Comparison of ENCODE assay signal across 24 mouse cellular contexts in the genomic region with DNA sequence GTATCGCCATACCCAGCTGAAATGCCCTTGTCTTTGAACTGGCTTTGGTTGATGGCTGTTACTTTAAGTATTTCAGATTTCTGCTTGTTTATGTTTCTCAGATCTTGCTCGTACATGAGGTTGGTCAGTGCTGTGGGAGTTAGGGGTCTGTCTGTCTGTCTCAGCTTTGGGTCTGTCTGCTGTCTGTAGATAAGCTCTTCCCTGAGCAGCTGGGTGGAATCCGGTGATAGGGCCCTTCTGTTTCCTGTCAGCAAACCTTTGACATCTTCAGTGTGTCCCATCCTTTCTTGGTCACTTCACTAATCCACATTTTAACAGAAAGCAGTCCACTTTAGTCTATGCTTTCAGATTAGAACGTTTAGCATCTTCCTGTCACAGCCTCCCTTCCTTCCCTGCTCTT. TPM values are rescaled to one million over a fixed set of nuclear protein-coding genes. Genes with fewer than 3 reads are reported as not detected.
DNase-seq lines count a peak whose midpoint lies in the region; ATAC-seq and TF ChIP-seq lines count a peak whose summit lies in the region.
"Had no signal": no experiment of that assay in that cellular context is flagged by ENCODE, and none has a peak within 500 bp of the region (broad histone marks: within the 10 kb centered on the region; RNA-seq: fewer than 3 reads in every experiment).

No protein-coding gene starts in this region.

- no peaks in the 10 kb centered on the region for H3K36me3 ChIP-seq in heart, embryonic 11.5 days (ENCODE audit: control insufficient read depth, insufficient read depth, low read length)
- H3K36me3 ChIP-seq in heart, embryonic 14.5 days (ENCODE audit: control insufficient read depth, insufficient read depth, low read length): no peaks in the 10 kb centered on the region
- no peaks in the 10 kb centered on the region; the same call in 1 of the 2 replicates for H3K36me3 ChIP-seq in heart, adult 2 months (ENCODE audit: control insufficient read depth, insufficient read depth, low read length)
- no peaks in the 10 kb centered on the region for H3K36me3 ChIP-seq in heart, postnatal 0 days (replicated peaks; ENCODE audit: control insufficient read depth, insufficient read depth, low read length)
- H3K36me3 ChIP-seq: embryonic facial prominence, embryonic 12.5 days; embryonic facial prominence, embryonic 15.5 days; hindbrain, embryonic 12.5 days; hindbrain, embryonic 15.5 days had no signal

- no peaks in the 10 kb centered on the region for H3K79me2 ChIP-seq in heart, adult 2 months (replicated peaks; ENCODE audit: control insufficient read depth, insufficient read depth, low read length)

- no peak for ATAC-seq in cerebellum, adult (ENCODE audit: insufficient number of reproducible peaks, low FRiP score, low TSS enrichment)
- ATAC-seq in heart, embryonic 11.5 days (replicated peaks; ENCODE audit: insufficient number of reproducible peaks, low FRiP score, low TSS enrichment): no peak
- ATAC-seq in heart, embryonic 14.5 days (ENCODE audit: insufficient number of reproducible peaks, insufficient read depth, low FRiP score, low read depth): no peak
- peak; percentile 36; the same call in 1 of the 2 replicates for ATAC-seq in heart, postnatal 0 days (ENCODE audit: insufficient read depth, low read depth)
- ATAC-seq: activated CD4-positive, CD25-positive, alpha-beta regulatory T cell, adult 4 months; forebrain, embryonic 14.5 days; forebrain, postnatal 0 days; intestine, postnatal 0 days had no signal

- no peaks in the 10 kb centered on the region for H3K27me3 ChIP-seq in cerebellum, adult 2 months (ENCODE audit: control insufficient read depth, insufficient read depth, low read length)
- no peaks in the 10 kb centered on the region for H3K27me3 ChIP-seq in heart, embryonic 11.5 days (ENCODE audit: control insufficient read depth, insufficient read depth, low read length)
- no peaks in the 10 kb centered on the region for H3K27me3 ChIP-seq in heart, embryonic 14.5 days (ENCODE audit: control insufficient read depth, insufficient read depth, low read length)
- no peaks in the 10 kb centered on the region for H3K27me3 ChIP-seq in heart, adult 2 months (ENCODE audit: control insufficient read depth, insufficient read depth, low read length)
- H3K27me3 ChIP-seq in heart, postnatal 0 days (ENCODE audit: control insufficient read depth, insufficient read depth, low read length): no peaks in the 10 kb centered on the region
- H3K27me3 ChIP-seq: embryonic facial prominence, embryonic 12.5 days; embryonic facial prominence, embryonic 15.5 days; hindbrain, embryonic 12.5 days; hindbrain, embryonic 15.5 days had no signal

- DNase-seq in cerebellum, adult 2 months: no peak
- no peak for DNase-seq in heart, adult 8-10 months (ENCODE audit: low spot score)
- DNase-seq in heart, adult 2 months: no peak
- DNase-seq in heart, postnatal 0 days (ENCODE audit: low spot score): no peak
- no peak for DNase-seq in heart, postnatal 36 days
- DNase-seq: adrenal gland, adult 8-10 months; adrenal gland, postnatal 25 days; cerebellum, adult 9-11 months; forebrain, postnatal 0 days; gastrocnemius, adult 2 months; gastrocnemius, postnatal 14 days; kidney, adult 2 months had no signal

- no peak for TF ChIP-seq CTCF in cerebellum, adult 2 months (IDR thresholded peaks at IDR 0.05; ENCODE audit: borderline replicate concordance, insufficient read depth, low read depth, low read length)
- no peak for TF ChIP-seq CTCF in heart, adult 2 months (IDR thresholded peaks at IDR 0.05)
- no peak for TF ChIP-seq CTCF in heart, postnatal 0 days (IDR thresholded peaks at IDR 0.05; ENCODE audit: low read depth)

- H3K27ac ChIP-seq in cerebellum, adult 2 months (ENCODE audit: insufficient read depth, low read length): 0 out of 2 replicates have a peak overlapping the region, but pooled peaks have one; percentile 20
- peak overlapping the region; percentile 62; the same call in 1 of the 2 replicates for H3K27ac ChIP-seq in heart, embryonic 11.5 days (ENCODE audit: low read depth, low read length)
- peak overlapping the region; percentile 56 to 67 for H3K27ac ChIP-seq in heart, embryonic 14.5 days (replicated peaks in 1 of 2; ENCODE audit: control insufficient read depth in 1 of 2, insufficient read depth in 1 of 2, low read depth in 2 of 2, low read length in 2 of 2)
- H3K27ac ChIP-seq in heart, adult 2 months: no peak overlapping the region
- no peak overlapping the region for H3K27ac ChIP-seq in heart, postnatal 0 days (ENCODE audit: low read depth)
- H3K27ac ChIP-seq: embryonic facial prominence, embryonic 12.5 days; embryonic facial prominence, embryonic 15.5 days; gastrocnemius, adult 2 months; hindbrain, embryonic 12.5 days; hindbrain, embryonic 15.5 days had no signal

- intact Hi-C loops in heart, adult 2 months (cut with DNase I): no loop called here
- intact Hi-C loops in heart, postnatal 36 days (cut with DNase I): no loop called here

- no peak overlapping the region for H3K4me2 ChIP-seq in heart, embryonic 11.5 days
- no peak overlapping the region for H3K4me2 ChIP-seq in heart, embryonic 14.5 days (ENCODE audit: low read length)
- no peak overlapping the region for H3K4me2 ChIP-seq in heart, postnatal 0 days (ENCODE audit: low read depth, low read length)
- H3K4me2 ChIP-seq: embryonic facial prominence, embryonic 12.5 days; embryonic facial prominence, embryonic 15.5 days; hindbrain, embryonic 12.5 days; hindbrain, embryonic 15.5 days had no signal

- TF ChIP-seq POLR2A in cerebellum, adult 2 months (IDR thresholded peaks at IDR 0.05; ENCODE audit: borderline replicate concordance, insufficient read depth, low read length): no peak
- no peak for TF ChIP-seq POLR2A in heart, adult 2 months (IDR thresholded peaks at IDR 0.05; ENCODE audit: insufficient read depth, low read depth, low read length)

- TF ChIP-seq EP300 in heart, adult 2 months (IDR thresholded peaks at IDR 0.05; ENCODE audit: insufficient read depth, low read depth, low read length): no peak
- no peak for TF ChIP-seq EP300 in heart, postnatal 0 days (IDR thresholded peaks at IDR 0.05; ENCODE audit: low read depth)

- H3K4me1 ChIP-seq in cerebellum, adult 2 months (ENCODE audit: control insufficient read depth, insufficient read depth, low read length): peaks cover 31% of the 10 kb centered on the region
- peaks cover 14% of the 10 kb centered on the region for H3K4me1 ChIP-seq in heart, embryonic 11.5 days (ENCODE audit: control insufficient read depth, insufficient read depth, low read length)
- H3K4me1 ChIP-seq in heart, embryonic 14.5 days (ENCODE audit: control insufficient read depth in 2 of 2, insufficient read depth in 2 of 2, low read length in 2 of 2): peaks cover 11 to 29% of the 10 kb centered on the region in 2 experiments
- no peaks in the 10 kb centered on the region; the same call in 1 of the 2 replicates for H3K4me1 ChIP-seq in heart, adult 2 months (ENCODE audit: control insufficient read depth, insufficient read depth, low read length)
- H3K4me1 ChIP-seq in heart, postnatal 0 days (ENCODE audit: control insufficient read depth, insufficient read depth): peaks cover 12% of the 10 kb centered on the region; the same call in 1 of the 2 replicates

- no peak overlapping the region for H3K4me3 ChIP-seq in cerebellum, adult 2 months (replicated peaks; ENCODE audit: insufficient read depth, low read depth, low read length)
- no peak overlapping the region for H3K4me3 ChIP-seq in heart, embryonic 11.5 days (ENCODE audit: low read depth, low read length)
- H3K4me3 ChIP-seq in heart, embryonic 14.5 days (ENCODE audit: control insufficient read depth in 1 of 2, insufficient read depth in 1 of 2, low read depth in 1 of 2, low read length in 2 of 2): no peak overlapping the region
- H3K4me3 ChIP-seq in heart, adult 2 months: no peak overlapping the region
- H3K4me3 ChIP-seq in heart, postnatal 0 days (ENCODE audit: low read depth, low read length): no peak overlapping the region
- H3K4me3 ChIP-seq: embryonic facial prominence, embryonic 12.5 days; embryonic facial prominence, embryonic 15.5 days; gastrocnemius, adult 2 months; hindbrain, embryonic 12.5 days; hindbrain, embryonic 15.5 days had no signal

- 81% methylated on average over 4 of the region's 4 CpGs for WGBS in cerebellum, adult 2 months
- 27% methylated on average over 4 of the region's 4 CpGs for WGBS in heart, embryonic 11.5 days (ENCODE audit: insufficient replicate concordance)
- WGBS in heart, embryonic 14.5 days: 33% methylated on average over 4 of the region's 4 CpGs
- WGBS in heart, adult 2 months: 49% methylated on average over 4 of the region's 4 CpGs
- 46% methylated on average over 4 of the region's 4 CpGs for WGBS in heart, postnatal 0 days

- no peaks in the 10 kb centered on the region for H3K9me3 ChIP-seq in heart, embryonic 11.5 days (replicated peaks; ENCODE audit: control insufficient read depth, low read length)
- H3K9me3 ChIP-seq in heart, embryonic 14.5 days (ENCODE audit: control insufficient read depth, low read length): no peaks in the 10 kb centered on the region
- no peaks in the 10 kb centered on the region for H3K9me3 ChIP-seq in heart, postnatal 0 days (replicated peaks; ENCODE audit: control insufficient read depth, low read length)
- H3K9me3 ChIP-seq: embryonic facial prominence, embryonic 12.5 days; embryonic facial prominence, embryonic 15.5 days; hindbrain, embryonic 12.5 days; hindbrain, embryonic 15.5 days had no signal

- no peak overlapping the region for H3K9ac ChIP-seq in heart, embryonic 11.5 days (ENCODE audit: low read depth, low read length)
- H3K9ac ChIP-seq in heart, embryonic 14.5 days (ENCODE audit: low read length): no peak overlapping the region
- no peak overlapping the region for H3K9ac ChIP-seq in heart, adult 2 months (ENCODE audit: low read depth, low read length)
- H3K9ac ChIP-seq in heart, postnatal 0 days (replicated peaks; ENCODE audit: low read depth, low read length): no peak overlapping the region
- H3K9ac ChIP-seq: embryonic facial prominence, embryonic 12.5 days; embryonic facial prominence, embryonic 15.5 days; forebrain, postnatal 0 days; hindbrain, embryonic 12.5 days; hindbrain, embryonic 15.5 days had no signal

RNA-seq across cellular contexts. Expression of a gene that starts 14.3 kb away (rescaled TPM):
- polyA plus RNA-seq in cerebellum, adult 2 months (2012; rRNA removed): 19.7 and 21.6 TPM in 2 replicates
- 3.5 and 3.8 TPM in 2 replicates for polyA plus RNA-seq in heart, embryonic 11.5 days (2014; fragmentation: Nextera tagmentation; extraction: Ambion mirVana)
- 10 to 100 TPM; 28.5 to 45.5 (median 37.8) TPM for total RNA-seq in heart, adult 8-10 months (2022)
- 6.5 and 6.9 TPM in 2 replicates for polyA plus RNA-seq in heart, embryonic 14.5 days (2014; fragmentation: Nextera tagmentation; extraction: Ambion mirVana)
- 10 to 100 TPM; 26.3 to 47.2 TPM for total RNA-seq in heart, adult 2 months (2021)
- 12.2 and 14.0 TPM in 2 replicates for polyA plus RNA-seq in heart, adult 2 months (2012; rRNA removed)
- total RNA-seq in heart, postnatal 0 days (2014; rRNA removed; ENCODE audit: low replicate concordance): 5.3 and 5.8 TPM in 2 replicates
- 2.3 and 2.5 TPM in 2 replicates for polyA plus RNA-seq in heart, postnatal 0 days (2015; fragmentation: Nextera tagmentation; extraction: Ambion mirVana)
- total RNA-seq in heart, postnatal 36 days (2021): 10 to 100 TPM; 37.7 to 40.2 TPM
- total RNA-seq: common myeloid progenitor, adult 5-6 weeks; hematopoietic stem cell, adult 5-6 weeks had no signal
- polyA plus RNA-seq: activated CD4-positive, CD25-positive, alpha-beta regulatory T cell, adult 4 months had no signal

Comparison
In these comparisons a context has a peak if more than half of its experiments do, and no peak if none do; other contexts are left out.
1. H3K27ac ChIP-seq: peak in cerebellum, adult 2 months (single experiment), heart, embryonic 11.5 days (single experiment) and heart, embryonic 14.5 days (2 of 2); none in heart, adult 2 months (single experiment) and heart, postnatal 0 days (single experiment).